In the genomic region with DNA sequence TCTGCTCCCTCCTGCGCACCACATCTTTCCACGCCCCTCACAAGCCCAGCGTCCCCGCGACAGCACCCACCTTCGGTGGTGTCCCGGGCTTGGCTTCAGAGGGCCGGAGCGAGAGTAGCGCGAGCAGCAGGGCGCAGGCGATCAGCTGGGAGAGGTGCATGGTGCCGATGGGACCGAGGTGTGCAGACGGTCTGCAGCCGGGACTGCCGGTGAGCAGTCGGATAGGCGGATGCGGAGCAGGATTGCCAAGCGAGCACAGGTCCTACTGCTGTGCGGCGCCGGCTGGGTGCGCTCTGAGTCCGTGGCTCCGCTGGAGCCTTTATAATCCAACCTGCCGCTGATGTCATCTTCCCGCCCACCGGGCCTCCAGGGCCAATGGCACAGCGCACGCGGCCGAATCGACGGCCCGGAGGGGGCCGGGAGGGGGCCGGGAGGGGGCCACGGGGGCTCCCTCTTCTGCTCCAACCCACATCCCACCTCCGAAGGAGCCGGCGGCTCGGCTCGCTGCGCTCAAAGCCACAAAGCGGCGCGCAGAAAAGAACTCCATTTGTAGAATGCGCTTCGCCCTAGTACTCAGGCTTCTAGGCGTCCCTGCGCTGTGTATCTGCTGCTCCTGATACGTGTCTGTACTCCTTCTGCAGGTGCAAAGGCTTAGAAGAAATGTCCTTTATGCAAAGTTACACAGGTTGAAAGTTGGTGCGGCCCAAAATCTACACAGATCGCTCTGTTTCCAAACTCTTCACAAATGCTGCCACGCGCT, we compare ENCODE assay signal across 8 mouse cellular contexts. TPM values are rescaled to one million over a fixed set of nuclear protein-coding genes. Genes with fewer than 3 reads are reported as not detected.
DNase-seq lines count a peak whose midpoint lies in the region; ATAC-seq and TF ChIP-seq lines count a peak whose summit lies in the region.

A gene (minus strand): TSS at position 293 of the 760 bp plus-strand sequence.

- H3K4me3 ChIP-seq in spleen, adult 2 months (ENCODE audit: extremely low read depth, insufficient read depth, insufficient read length), result peak within 1 kb of the TSS; percentile 21; the same call in 1 of the 2 replicates
- peak within 1 kb of the TSS; percentile 45 for H3K4me3 ChIP-seq in embryonic fibroblast, embryonic 13.5 days (ENCODE audit: insufficient read depth, low read length)
- H3K4me3 ChIP-seq in heart, embryonic 14.5 days (ENCODE audit: control insufficient read depth in 1 of 2, insufficient read depth in 1 of 2, low read depth in 1 of 2, low read length in 2 of 2), result peak within 1 kb of the TSS; percentile 36 to 49
- H3K4me3 ChIP-seq in liver, embryonic 11.5 days (ENCODE audit: low read depth, low read length), result peak within 1 kb of the TSS; percentile 49
- peak within 1 kb of the TSS; percentile 58 for H3K4me3 ChIP-seq in neural tube, embryonic 12.5 days

- no peaks in the 10 kb centered on the region for H3K36me3 ChIP-seq in spleen, adult 2 months (ENCODE audit: control insufficient read depth, insufficient read depth, low read length)
- no peaks in the 10 kb centered on the region for H3K36me3 ChIP-seq in heart, embryonic 14.5 days (ENCODE audit: control insufficient read depth, insufficient read depth, low read length)
- no peaks in the 10 kb centered on the region for H3K36me3 ChIP-seq in liver, embryonic 11.5 days (ENCODE audit: control insufficient read depth, insufficient read depth, low read length)
- H3K36me3 ChIP-seq in neural tube, embryonic 12.5 days, result no peaks in the 10 kb centered on the region

- peaks cover 11% of the 10 kb centered on the region for H3K27me3 ChIP-seq in spleen, adult 2 months (ENCODE audit: control insufficient read depth, insufficient read depth, low read length)
- peaks cover 56% of the 10 kb centered on the region for H3K27me3 ChIP-seq in heart, embryonic 14.5 days (ENCODE audit: control insufficient read depth, insufficient read depth, low read length)
- H3K27me3 ChIP-seq in liver, embryonic 11.5 days (replicated peaks; ENCODE audit: control insufficient read depth, insufficient read depth, low read length), result peaks cover 59% of the 10 kb centered on the region
- peaks cover 25% of the 10 kb centered on the region for H3K27me3 ChIP-seq in neural tube, embryonic 12.5 days (replicated peaks)

- peak within 1 kb of the TSS; percentile 58 for H3K9ac ChIP-seq in heart, embryonic 14.5 days (ENCODE audit: low read length)
- H3K9ac ChIP-seq in liver, embryonic 11.5 days (ENCODE audit: low read depth, low read length), result no peak within 1 kb of the TSS; the same call in 1 of the 2 replicates
- H3K9ac ChIP-seq in neural tube, embryonic 12.5 days, result peak within 1 kb of the TSS; percentile 72

- H3K4me2 ChIP-seq in heart, embryonic 14.5 days (ENCODE audit: low read length), result peak within 1 kb of the TSS; percentile 99
- H3K4me2 ChIP-seq in liver, embryonic 11.5 days, result peak within 1 kb of the TSS; percentile 86
- peak within 1 kb of the TSS; percentile 96 for H3K4me2 ChIP-seq in neural tube, embryonic 12.5 days (replicated peaks)

- H3K27ac ChIP-seq in spleen, adult 2 months (ENCODE audit: insufficient read depth, low read length), result no peak within 1 kb of the TSS
- H3K27ac ChIP-seq in embryonic fibroblast, embryonic 13.5 days (ENCODE audit: insufficient read depth, low read length), result no peak within 1 kb of the TSS
- H3K27ac ChIP-seq in heart, embryonic 14.5 days (replicated peaks in 1 of 2; ENCODE audit: control insufficient read depth in 1 of 2, insufficient read depth in 1 of 2, low read depth in 2 of 2, low read length in 2 of 2), result no peak within 1 kb of the TSS
- no peak within 1 kb of the TSS for H3K27ac ChIP-seq in liver, embryonic 11.5 days (ENCODE audit: low read depth, low read length)
- H3K27ac ChIP-seq in neural tube, embryonic 12.5 days, result no peak within 1 kb of the TSS

- WGBS in spleen, adult 2 months, result 6% methylated on average over 59 of the region's 59 CpGs
- WGBS in heart, embryonic 14.5 days, result 4% methylated on average over 59 of the region's 59 CpGs
- WGBS in liver, embryonic 11.5 days, result 5% methylated on average over 59 of the region's 59 CpGs
- WGBS in neural tube, embryonic 12.5 days, result 4% methylated on average over 58 of the region's 59 CpGs

- H3K4me1 ChIP-seq in spleen, adult 2 months (ENCODE audit: control insufficient read depth, insufficient read depth, insufficient read length), result peaks cover 6% of the 10 kb centered on the region; the same call in 1 of the 2 replicates
- H3K4me1 ChIP-seq in embryonic fibroblast, embryonic 13.5 days (ENCODE audit: control insufficient read depth, insufficient read depth, low read length), result no peaks in the 10 kb centered on the region
- peaks cover 4 to 7% of the 10 kb centered on the region in 2 experiments; a peak in 3 of 4 replicates for H3K4me1 ChIP-seq in heart, embryonic 14.5 days (ENCODE audit: control insufficient read depth in 2 of 2, insufficient read depth in 2 of 2, low read length in 2 of 2)
- H3K4me1 ChIP-seq in liver, embryonic 11.5 days (replicated peaks; ENCODE audit: control insufficient read depth, insufficient read depth, low read length), result peaks cover 12% of the 10 kb centered on the region; the same call in 1 of the 2 replicates
- H3K4me1 ChIP-seq in neural tube, embryonic 12.5 days, result peaks cover 13% of the 10 kb centered on the region

- ATAC-seq in heart, embryonic 14.5 days (ENCODE audit: insufficient number of reproducible peaks, insufficient read depth, low FRiP score, low read depth), result peak; percentile 74
- ATAC-seq in liver, embryonic 11.5 days (replicated peaks; ENCODE audit: low FRiP score), result peak; percentile 82
- ATAC-seq in neural tube, embryonic 12.5 days (ENCODE audit: low FRiP score, low read depth), result peak; percentile 93

- no peak for DNase-seq in spleen, adult 2 months (ENCODE audit: low read depth in 1 of 2, low spot score in 2 of 2)
- no peak for DNase-seq in spleen, postnatal 36 days (ENCODE audit: low spot score in 2 of 2)
- peak; percentile 85 for DNase-seq in kidney, postnatal 14 days
- DNase-seq in liver, embryonic 11.5 days (ENCODE audit: low spot score), result peak; percentile 71
- DNase-seq in thymus, postnatal 0 days (ENCODE audit: low spot score), result peak; percentile 51

- no peaks in the 10 kb centered on the region for H3K9me3 ChIP-seq in heart, embryonic 14.5 days (ENCODE audit: control insufficient read depth, low read length)
- H3K9me3 ChIP-seq in liver, embryonic 11.5 days (ENCODE audit: control insufficient read depth, low read length), result no peaks in the 10 kb centered on the region
- no peaks in the 10 kb centered on the region for H3K9me3 ChIP-seq in neural tube, embryonic 12.5 days

- no peak for TF ChIP-seq CTCF in spleen, adult 2 months (IDR thresholded peaks at IDR 0.05; ENCODE audit: extremely low read depth, insufficient read depth, insufficient read length, insufficient replicate concordance)
- peak; percentile 57 for TF ChIP-seq CTCF in embryonic fibroblast, embryonic 13.5 days (IDR thresholded peaks at IDR 0.05; ENCODE audit: borderline replicate concordance, insufficient read depth, low read length)

- TF ChIP-seq POLR2A in spleen, adult 2 months (IDR thresholded peaks at IDR 0.05; ENCODE audit: low read depth, low read length), result no peak
- no peak; the same call in 1 of the 2 replicates for TF ChIP-seq POLR2A in embryonic fibroblast, embryonic 13.5 days (IDR thresholded peaks at IDR 0.05; ENCODE audit: low read depth, low read length)

RNA-seq across cellular contexts. Expression of the gene that starts here (rescaled TPM):
- not detected in 2 replicates for polyA plus RNA-seq in spleen, adult 2 months (2012; rRNA removed)
- polyA plus RNA-seq in embryonic fibroblast, embryonic 13.5 days (2011; ENCODE audit: insufficient read length, low read depth, missing spikeins), result 0.51 TPM in 1 of 2 replicates, not detected in the other
- polyA plus RNA-seq in heart, embryonic 14.5 days (2014; fragmentation: Nextera tagmentation; extraction: Ambion mirVana), result 0.32 and 0.39 TPM in 2 replicates
- not detected in 2 replicates for polyA plus RNA-seq in liver, embryonic 11.5 days (2014; fragmentation: Nextera tagmentation; extraction: Ambion mirVana)
- 12.6 and 13.8 TPM in 2 replicates for polyA plus RNA-seq in neural tube, embryonic 12.5 days (2016; fragmentation: Nextera tagmentation; extraction: Ambion mirVana)
- polyA plus RNA-seq in thymus, postnatal 0 days (2015; fragmentation: Nextera tagmentation; extraction: Ambion mirVana), result 0.93 and 1.1 TPM in 2 replicates

Comparison
In these comparisons a context has a peak if more than half of its experiments do, and no peak if none do; other contexts are left out.
1. Peak in ATAC-seq, H3K4me3 ChIP-seq, H3K9ac ChIP-seq and H3K4me2 ChIP-seq in heart, embryonic 14.5 days; RNA of the gene not detected or under 1 TPM.
2. Peak in DNase-seq, ATAC-seq, H3K4me3 ChIP-seq and H3K4me2 ChIP-seq in liver, embryonic 11.5 days; RNA of the gene not detected or under 1 TPM.
3. DNase-seq: peak in kidney, postnatal 14 days (single experiment) and thymus, postnatal 0 days (single experiment); none in spleen, adult 2 months (0 of 2) and spleen, postnatal 36 days (0 of 2).
4. Peak in every context shown above with its lines, with median percentiles within 50 percentile points of each other: H3K4me3 ChIP-seq, ATAC-seq and H3K4me2 ChIP-seq.